Mouse (Mus musculus) kidney, adult 11 months (tissue): Measurements from ENCODE around the gene Slc4a4.
"Not testable (repeated sequence)": the region's sequence is repeated elsewhere in the genome, so short reads cannot be mapped to it uniquely, and the experiment has no call there.

Source experiments
- DNase-seq: peaks from one replicate; pipeline ENCODE4 v3.0.0; 2022

The Slc4a4 gene

GRCm38 (mm10) chr5:88961351-88961761 lies 74.7 kb downstream of the Slc4a4 start:
- DNase-seq = peak; percentile 76

- no peak for DNase-seq
These were observed 78.2 kb downstream of the Slc4a4 start for GRCm38 (mm10) chr5:88964685-88965290.

- DNase-seq = no peak
These were observed 79.9 kb downstream of the Slc4a4 start for GRCm38 (mm10) chr5:88966507-88966906.

GRCm38 (mm10) chr5:88968923-88969639 lies 82.5 kb downstream of the Slc4a4 start:
- no peak for DNase-seq

- no peak for DNase-seq
These were observed 84.9 kb downstream of the Slc4a4 start for GRCm38 (mm10) chr5:88971554-88971953.

GRCm38 (mm10) chr5:88972277-88972676 lies 85.7 kb downstream of the Slc4a4 start:
- DNase-seq = no peak

GRCm38 (mm10) chr5:88973130-88973529 lies 86.5 kb downstream of the Slc4a4 start:
- DNase-seq = no peak

- DNase-seq = no peak
These were observed 89.1 kb downstream of the Slc4a4 start for GRCm38 (mm10) chr5:88975694-88976093.

- DNase-seq = no peak
These were observed 89.8 kb downstream of the Slc4a4 start for GRCm38 (mm10) chr5:88976428-88976827.

GRCm38 (mm10) chr5:88980740-88981139 lies 94.1 kb downstream of the Slc4a4 start:
- DNase-seq = no peak

- DNase-seq = no peak
These were observed 94.8 kb downstream of the Slc4a4 start for GRCm38 (mm10) chr5:88981243-88982014.

- DNase-seq = no peak
These were observed 95.6 kb downstream of the Slc4a4 start for GRCm38 (mm10) chr5:88982040-88982736.

- no peak for DNase-seq
These were observed 96.6 kb downstream of the Slc4a4 start for GRCm38 (mm10) chr5:88983170-88983569.

- DNase-seq = no peak
These were observed 97.0 kb downstream of the Slc4a4 start for GRCm38 (mm10) chr5:88983652-88984051.

- DNase-seq = peak; percentile 31
These were observed 102.4 kb downstream of the Slc4a4 start for GRCm38 (mm10) chr5:88989018-88989417.

- peak; percentile 82 for DNase-seq
These were observed 103.7 kb downstream of the Slc4a4 start for GRCm38 (mm10) chr5:88990196-88990747.

GRCm38 (mm10) chr5:88991309-88991708 lies 104.7 kb downstream of the Slc4a4 start:
- not testable (repeated sequence) for DNase-seq

GRCm38 (mm10) chr5:88994533-88994932 lies 107.9 kb downstream of the Slc4a4 start:
- DNase-seq = no peak

- no peak for DNase-seq
These were observed 109.6 kb downstream of the Slc4a4 start for GRCm38 (mm10) chr5:88996246-88996645.

- DNase-seq = no peak
These were observed 110.7 kb downstream of the Slc4a4 start for GRCm38 (mm10) chr5:88997277-88997676.

GRCm38 (mm10) chr5:88999793-89000192 lies 113.2 kb downstream of the Slc4a4 start:
- peak; percentile 35 for DNase-seq

GRCm38 (mm10) chr5:89000598-89000997 lies 114.0 kb downstream of the Slc4a4 start:
- DNase-seq = no peak

- no peak for DNase-seq
These were observed 123.5 kb downstream of the Slc4a4 start for GRCm38 (mm10) chr5:89010116-89010515.
